Mouse (Mus musculus): Measurements from ENCODE around the gene Ddx5. TPM values are rescaled to one million over a fixed set of nuclear protein-coding genes. Genes with fewer than 3 reads are reported as not detected.
"Not testable (repeated sequence)": the region's sequence is repeated elsewhere in the genome, so short reads cannot be mapped to it uniquely, and the experiment has no call there.

Ddx5 gene
- polyA plus RNA-seq, 1 experiment from 2014 or later = 163 TPM

DNA sequence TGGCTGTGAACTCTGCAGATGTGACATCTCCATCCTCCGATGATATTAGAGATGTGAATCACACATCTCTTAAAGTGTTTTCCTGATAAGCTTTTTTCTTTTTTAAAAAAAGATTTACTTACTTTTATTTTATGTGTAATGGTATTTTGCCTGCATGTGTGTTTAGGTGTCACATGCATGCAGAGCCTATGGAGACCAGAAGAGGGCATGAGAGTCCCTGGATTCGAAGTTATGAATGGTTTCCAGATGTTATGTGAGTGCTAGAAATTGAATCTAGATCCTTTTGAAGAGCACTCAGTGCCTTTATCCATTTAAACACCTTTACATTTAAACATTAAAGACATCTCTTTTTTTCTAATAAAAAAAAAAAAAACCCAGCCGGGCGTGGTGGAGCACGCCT lies 44.0 kb downstream of the Ddx5 start:
- Histone ChIP-seq H3K4me3 (ENCODE audit: low read depth, low read length) (no peak overlapping the region), H3K4me2 (replicated peaks; ENCODE audit: low read depth) (no peak overlapping the region), H3K9ac (ENCODE audit: low read depth, low read length) (no peak overlapping the region), H3K4me1 (replicated peaks; ENCODE audit: control insufficient read depth, insufficient read depth, low read length) (no peaks in the 10 kb centered on the region), H3K27ac (ENCODE audit: low read depth, low read length) (no peak overlapping the region), H3K9me3 (ENCODE audit: control insufficient read depth) (no peaks in the 10 kb centered on the region), H3K27me3 (replicated peaks; ENCODE audit: control insufficient read depth, insufficient read depth, low read length) (no peaks in the 10 kb centered on the region), H3K36me3 (ENCODE audit: control insufficient read depth, insufficient read depth) (no peaks in the 10 kb centered on the region)
- peak; percentile 57 for TF ChIP-seq CTCF (IDR thresholded peaks at IDR 0.05; ENCODE audit: low read depth)
- no peak for ATAC-seq
- 92% methylated on average over 5 of the region's 5 CpGs for WGBS

DNA sequence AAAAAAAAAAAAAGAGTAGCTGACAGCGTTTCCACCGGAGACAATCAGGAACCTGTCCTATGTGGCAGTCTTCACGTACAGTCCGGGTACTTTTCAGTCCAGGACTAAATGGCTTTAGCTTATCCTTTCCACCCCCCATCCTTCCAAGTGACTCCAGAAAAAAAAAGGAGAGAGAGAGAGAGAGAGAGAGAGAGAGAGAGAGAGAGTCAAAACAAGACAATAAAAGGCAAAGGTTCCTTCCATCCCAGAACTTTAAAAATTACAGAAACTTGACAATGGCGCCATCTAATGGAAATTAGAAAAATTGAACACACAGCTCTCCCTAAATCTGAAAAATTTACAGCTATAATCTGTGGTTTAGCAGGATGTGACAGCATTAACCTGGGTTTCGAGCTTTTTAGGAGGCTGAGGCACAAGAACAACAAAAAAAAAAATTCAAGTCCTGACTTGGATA lies 46.6 kb downstream of the Ddx5 start:
- Histone ChIP-seq H3K27me3 (replicated peaks; ENCODE audit: control insufficient read depth, insufficient read depth, low read length) (no peaks in the 10 kb centered on the region), H3K9ac (ENCODE audit: low read depth, low read length) (no peak overlapping the region), H3K4me1 (replicated peaks; ENCODE audit: control insufficient read depth, insufficient read depth, low read length) (no peaks in the 10 kb centered on the region), H3K4me2 (replicated peaks; ENCODE audit: low read depth) (no peak overlapping the region), H3K27ac (ENCODE audit: low read depth, low read length) (no peak overlapping the region), H3K4me3 (ENCODE audit: low read depth, low read length) (no peak overlapping the region), H3K9me3 (ENCODE audit: control insufficient read depth) (no peaks in the 10 kb centered on the region), H3K36me3 (ENCODE audit: control insufficient read depth, insufficient read depth) (no peaks in the 10 kb centered on the region)
- ATAC-seq = no peak
- 38% methylated on average over 6 of the region's 6 CpGs for WGBS
- peak; percentile 79 for TF ChIP-seq CTCF (IDR thresholded peaks at IDR 0.05; ENCODE audit: low read depth)

DNA sequence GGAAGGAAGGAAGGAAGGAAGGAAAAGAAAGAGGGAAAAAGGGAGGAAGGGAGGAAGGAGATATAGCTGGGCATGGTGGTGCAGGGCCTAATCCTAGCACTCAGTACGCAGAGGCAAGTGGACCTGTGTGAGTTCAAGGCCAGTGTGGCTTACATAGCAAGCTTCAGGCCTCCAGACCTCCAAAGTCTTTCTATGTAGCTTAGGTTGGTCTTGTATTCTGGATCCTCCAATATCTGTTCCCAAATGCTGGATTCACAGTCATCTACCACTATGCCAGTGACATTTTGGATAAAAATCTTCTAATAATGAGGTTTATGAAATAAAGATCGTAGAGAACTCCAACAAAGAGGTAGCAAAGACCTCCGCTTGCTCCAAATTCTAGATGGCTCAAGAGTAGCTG lies 47.2 kb downstream of the Ddx5 start:
- Histone ChIP-seq H3K4me2 (replicated peaks; ENCODE audit: low read depth) (no peak overlapping the region), H3K4me1 (replicated peaks; ENCODE audit: control insufficient read depth, insufficient read depth, low read length) (no peaks in the 10 kb centered on the region), H3K4me3 (ENCODE audit: low read depth, low read length) (no peak overlapping the region), H3K27me3 (replicated peaks; ENCODE audit: control insufficient read depth, insufficient read depth, low read length) (no peaks in the 10 kb centered on the region), H3K9ac (ENCODE audit: low read depth, low read length) (no peak overlapping the region), H3K27ac (ENCODE audit: low read depth, low read length) (no peak overlapping the region), H3K9me3 (ENCODE audit: control insufficient read depth) (no peaks in the 10 kb centered on the region), H3K36me3 (ENCODE audit: control insufficient read depth, insufficient read depth) (no peaks in the 10 kb centered on the region)
- no peak for ATAC-seq
- WGBS = 91% methylated on average over 3 of the region's 3 CpGs
- no peak for TF ChIP-seq CTCF (IDR thresholded peaks at IDR 0.05; ENCODE audit: low read depth)

GRCm38 (mm10) chr11:106741232-106741631 lies 47.8 kb downstream of the Ddx5 start:
- no peak for TF ChIP-seq CTCF (IDR thresholded peaks at IDR 0.05; ENCODE audit: low read depth)
- Histone ChIP-seq H3K27ac (ENCODE audit: low read depth, low read length) (no peak overlapping the region), H3K9me3 (ENCODE audit: control insufficient read depth) (no peaks in the 10 kb centered on the region), H3K4me1 (replicated peaks; ENCODE audit: control insufficient read depth, insufficient read depth, low read length) (no peaks in the 10 kb centered on the region), H3K4me3 (ENCODE audit: low read depth, low read length) (no peak overlapping the region), H3K36me3 (ENCODE audit: control insufficient read depth, insufficient read depth) (no peaks in the 10 kb centered on the region), H3K4me2 (replicated peaks; ENCODE audit: low read depth) (no peak overlapping the region), H3K9ac (ENCODE audit: low read depth, low read length) (no peak overlapping the region), H3K27me3 (replicated peaks; ENCODE audit: control insufficient read depth, insufficient read depth, low read length) (no peaks in the 10 kb centered on the region)
- no peak for ATAC-seq
- 80% methylated on average over 6 of the region's 6 CpGs for WGBS

DNA sequence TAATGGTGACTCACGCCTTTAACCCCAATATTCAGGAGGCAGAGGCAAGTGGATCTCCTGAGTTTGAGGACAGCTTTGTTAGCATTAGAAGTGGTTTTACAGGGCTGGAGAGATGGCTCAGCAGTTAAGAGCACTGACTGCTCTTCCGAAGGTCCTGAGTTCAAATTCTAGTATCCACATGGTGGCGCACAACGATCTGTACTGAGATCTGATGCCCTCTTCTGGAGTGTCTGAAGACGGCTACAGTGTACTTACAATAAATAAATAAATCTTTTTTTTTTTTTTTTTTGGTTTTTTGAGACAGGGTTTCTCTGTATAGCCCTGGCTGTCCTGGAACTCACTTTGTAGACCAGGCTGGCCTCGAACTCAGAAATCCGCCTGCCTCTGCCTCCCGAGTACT lies 48.3 kb downstream of the Ddx5 start:
- not testable (repeated sequence) for H3K9me3 ChIP-seq (ENCODE audit: control insufficient read depth); H3K4me3 ChIP-seq (ENCODE audit: low read depth, low read length); H3K27me3 ChIP-seq (replicated peaks; ENCODE audit: control insufficient read depth, insufficient read depth, low read length); H3K36me3 ChIP-seq (ENCODE audit: control insufficient read depth, insufficient read depth); H3K4me1 ChIP-seq (replicated peaks; ENCODE audit: control insufficient read depth, insufficient read depth, low read length); H3K27ac ChIP-seq (ENCODE audit: low read depth, low read length); H3K4me2 ChIP-seq (replicated peaks; ENCODE audit: low read depth); ATAC-seq; H3K9ac ChIP-seq (ENCODE audit: low read depth, low read length)
- 89% methylated on average over 5 of the region's 8 CpGs for WGBS

- no peaks in the 10 kb centered on the region for H3K36me3 ChIP-seq (ENCODE audit: control insufficient read depth, insufficient read depth)
- no peak for TF ChIP-seq CTCF (IDR thresholded peaks at IDR 0.05; ENCODE audit: low read depth)
- H3K27me3 ChIP-seq (replicated peaks; ENCODE audit: control insufficient read depth, insufficient read depth, low read length) = no peaks in the 10 kb centered on the region
- ATAC-seq = no peak
- no peak overlapping the region for H3K9ac ChIP-seq (ENCODE audit: low read depth, low read length)
- H3K4me1 ChIP-seq (replicated peaks; ENCODE audit: control insufficient read depth, insufficient read depth, low read length) = no peaks in the 10 kb centered on the region
- 97% methylated on average over 2 of the region's 2 CpGs for WGBS
- H3K4me2 ChIP-seq (replicated peaks; ENCODE audit: low read depth) = no peak overlapping the region
- no peak overlapping the region for H3K4me3 ChIP-seq (ENCODE audit: low read depth, low read length)
- no peak overlapping the region for H3K27ac ChIP-seq (ENCODE audit: low read depth, low read length)
- no peaks in the 10 kb centered on the region for H3K9me3 ChIP-seq (ENCODE audit: control insufficient read depth)
Measured at GRCm38 (mm10) chr11:106739116-106739515, 49.9 kb downstream of the Ddx5 start.

- H3K36me3 ChIP-seq (ENCODE audit: control insufficient read depth, insufficient read depth) = no peaks in the 10 kb centered on the region
- 39% methylated on average over 12 of the region's 12 CpGs for WGBS
- no peaks in the 10 kb centered on the region for H3K9me3 ChIP-seq (ENCODE audit: control insufficient read depth)
- no peaks in the 10 kb centered on the region for H3K27me3 ChIP-seq (replicated peaks; ENCODE audit: control insufficient read depth, insufficient read depth, low read length)
- no peaks in the 10 kb centered on the region for H3K4me1 ChIP-seq (replicated peaks; ENCODE audit: control insufficient read depth, insufficient read depth, low read length)
- no peak overlapping the region for H3K4me3 ChIP-seq (ENCODE audit: low read depth, low read length)
- TF ChIP-seq CTCF (IDR thresholded peaks at IDR 0.05; ENCODE audit: low read depth) = no peak
- 0 out of 2 replicates have a peak, but pooled peaks have one; percentile 16 for ATAC-seq
- H3K4me2 ChIP-seq (replicated peaks; ENCODE audit: low read depth) = no peak overlapping the region
- H3K27ac ChIP-seq (ENCODE audit: low read depth, low read length) = no peak overlapping the region
- H3K9ac ChIP-seq (ENCODE audit: low read depth, low read length) = no peak overlapping the region
Measured at GRCm38 (mm10) chr11:106737178-106737621, 51.8 kb downstream of the Ddx5 start.
